Mouse (Mus musculus) CD4-positive, CD25-positive, alpha-beta regulatory T cell, adult 2 months (primary cell): ENCODE data around the gene Mtfp1.
A peak's percentile ranks its signal among the peaks of the same experiment; 100 is the strongest.
"Not testable (repeated sequence)": the region's sequence is repeated elsewhere in the genome, so short reads cannot be mapped to it uniquely, and the experiment has no call there.

Experiments used
- DNase-seq: peaks from one replicate; pipeline ENCODE4 v3.0.0-alpha.2; 2012; ENCODE audit warnings: low read depth, low spot score

Gene Mtfp1

GRCm38 (mm10) chr11:4095171-4096053, at the start of gene Mtfp1:
TSS of gene Mtfp1 (minus strand) at chr11:4095445.
- peak; percentile 78 for DNase-seq

GRCm38 (mm10) chr11:4143281-4144062, 48.2 kb upstream of the Mtfp1 start:
- DNase-seq = no peak

- no peak for DNase-seq
Measured at GRCm38 (mm10) chr11:4142352-4142751, 47.1 kb upstream of the Mtfp1 start.

DNA sequence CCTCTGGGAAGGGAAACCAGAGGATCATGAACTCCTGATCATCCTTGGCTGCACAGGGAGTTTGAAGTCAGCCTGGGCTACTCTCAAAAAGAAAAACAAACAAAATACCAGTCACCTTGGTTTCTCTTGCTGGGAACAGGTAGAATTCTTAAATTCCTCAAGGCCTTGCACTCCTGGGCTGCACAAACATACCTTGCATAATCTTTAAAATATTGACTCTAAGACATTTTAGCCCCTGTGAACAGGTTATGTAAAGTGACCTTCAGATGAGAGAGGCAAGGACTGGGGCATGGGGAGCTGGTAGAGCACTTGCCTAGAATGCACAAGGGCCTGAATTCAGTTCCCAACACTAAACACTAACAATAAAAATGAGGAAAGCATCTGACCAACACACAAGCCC, 46.3 kb upstream of the Mtfp1 start:
- no peak for DNase-seq

GRCm38 (mm10) chr11:4138964-4139363, 43.7 kb upstream of the Mtfp1 start:
- no peak for DNase-seq

- DNase-seq = peak; percentile 97
Measured at GRCm38 (mm10) chr11:4134986-4135935, 40.0 kb upstream of the Mtfp1 start, which contains the start of gene Rnf215. TSS of gene Rnf215 (plus strand) at chr11:4135202.

GRCm38 (mm10) chr11:4134400-4134799, 39.2 kb upstream of the Mtfp1 start:
- DNase-seq = no peak

DNA sequence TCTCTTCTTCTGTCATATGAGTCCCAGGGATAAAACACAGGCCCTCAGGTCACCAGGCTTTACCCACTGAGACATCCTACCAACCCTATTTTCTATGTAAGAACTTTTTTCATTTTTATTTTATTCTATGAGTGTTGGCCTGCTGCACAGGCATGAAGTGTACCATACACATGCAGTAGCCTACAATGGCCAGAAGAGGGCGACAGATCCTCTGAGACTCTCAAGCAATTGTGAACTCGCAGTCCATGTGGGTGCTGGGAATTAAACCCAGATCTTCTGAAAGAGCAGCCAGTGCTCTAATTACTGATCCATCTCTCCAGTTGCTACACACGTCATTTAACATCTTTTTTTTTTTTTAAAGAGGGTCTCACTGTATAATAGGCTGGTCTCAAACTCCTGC, 38.2 kb upstream of the Mtfp1 start:
- peak; percentile 75 for DNase-seq

DNA sequence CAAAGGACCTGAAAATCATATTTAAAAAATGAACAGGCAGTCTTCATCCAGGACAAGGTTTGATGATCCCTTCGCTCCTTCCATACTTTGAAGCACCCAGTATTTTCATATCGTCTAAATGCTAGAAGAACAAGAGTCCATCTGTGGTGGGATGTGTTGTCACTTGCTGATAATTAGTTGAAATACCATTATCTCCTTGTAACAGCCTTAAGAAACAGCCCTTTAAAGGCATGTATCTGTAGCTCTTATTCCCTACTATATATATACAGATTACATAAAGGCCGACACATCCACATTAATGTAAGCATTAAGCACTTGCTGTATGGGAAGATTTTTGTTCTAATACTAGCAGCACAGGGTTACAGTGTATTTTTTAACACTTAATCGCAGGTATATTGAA, 33.2 kb upstream of the Mtfp1 start:
- not testable (repeated sequence) for DNase-seq

DNA sequence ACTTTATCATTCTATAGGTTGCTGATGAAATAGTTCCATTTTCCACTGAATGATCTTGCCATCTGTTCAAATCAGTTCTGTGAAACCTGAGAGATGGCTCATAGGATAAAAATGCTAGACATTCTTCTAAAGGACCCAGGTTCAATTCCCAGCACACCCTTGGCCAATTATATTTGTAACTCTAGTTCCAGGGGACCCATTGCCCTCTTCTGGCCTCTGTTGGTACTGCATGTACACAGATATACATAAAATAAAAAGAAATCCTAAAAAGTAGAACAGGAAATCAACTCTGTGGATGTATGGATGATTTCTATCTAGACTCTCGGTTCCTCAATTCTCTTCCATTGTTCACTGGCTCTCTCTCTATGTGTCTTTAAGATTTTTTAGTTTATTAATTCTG, 31.8 kb upstream of the Mtfp1 start:
- DNase-seq = peak; percentile 36

- DNase-seq = peak; percentile 67
Measured at GRCm38 (mm10) chr11:4123922-4124321, 28.7 kb upstream of the Mtfp1 start.

DNA sequence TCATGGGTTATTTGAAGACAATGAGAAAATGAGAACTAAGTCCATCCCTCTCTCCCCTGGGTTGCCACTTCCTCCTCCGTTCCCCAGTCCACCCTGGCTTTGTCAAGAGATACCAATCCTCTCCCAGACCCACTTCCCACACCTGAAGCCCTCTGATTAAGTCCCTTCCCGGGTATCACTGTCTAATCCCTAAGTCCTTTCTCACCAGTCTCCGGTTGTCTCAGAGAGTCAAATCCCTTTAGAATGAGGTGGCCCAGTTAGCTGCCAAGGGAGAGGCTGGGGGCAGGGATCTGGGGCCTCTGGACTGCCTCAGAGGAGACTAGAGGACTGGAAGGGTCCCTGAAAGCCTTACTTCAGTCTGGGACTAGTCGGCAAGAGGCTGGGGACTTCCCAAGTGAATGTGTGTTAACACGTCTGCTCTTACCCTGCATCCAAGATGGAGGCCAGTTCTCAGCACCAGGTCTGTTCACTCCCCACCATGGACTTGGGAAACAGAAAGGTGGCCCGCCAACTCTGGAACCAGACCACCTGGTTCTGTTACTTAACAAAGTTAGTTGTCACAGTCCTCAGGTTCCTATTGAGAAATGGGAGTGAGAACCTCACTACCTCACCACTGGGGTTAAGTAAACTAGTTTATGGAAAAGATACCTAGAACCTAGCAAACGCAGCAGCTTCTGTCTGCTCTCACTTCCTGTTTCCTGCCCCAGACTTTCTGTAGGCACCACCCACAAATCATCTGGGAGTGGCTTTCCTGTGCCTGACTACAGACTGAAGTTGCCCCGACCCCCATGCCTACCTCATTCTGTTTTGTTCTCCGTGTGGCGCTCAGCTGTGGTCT, 27.7 kb upstream of the Mtfp1 start, which contains the start of gene Sec14l2:
Gene Sec14l2, minus strand, starts transcription at position 674 of the 838 bp plus-strand sequence.
- peak; percentile 78 for DNase-seq

DNA sequence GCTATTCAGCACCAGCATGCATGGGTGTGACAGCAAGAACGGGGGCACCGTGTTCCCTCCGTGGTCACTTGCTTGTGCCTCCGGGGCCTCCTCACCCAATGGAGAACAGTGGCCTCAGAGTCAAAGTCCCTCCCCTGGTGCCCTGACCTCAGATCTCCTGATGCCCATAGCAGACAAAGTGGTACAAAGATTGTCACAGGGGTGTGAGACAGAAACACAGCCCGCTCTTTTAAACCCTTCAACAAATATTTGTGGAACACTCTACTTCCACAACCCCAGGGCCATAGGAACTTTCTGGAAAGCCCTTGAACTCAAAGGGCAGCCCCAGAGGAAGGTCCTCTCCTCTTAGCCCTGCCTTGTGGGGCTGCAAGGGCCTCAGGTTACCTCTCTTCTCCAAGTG, 27.0 kb upstream of the Mtfp1 start:
- no peak for DNase-seq

GRCm38 (mm10) chr11:4121691-4122090, 26.4 kb upstream of the Mtfp1 start:
- DNase-seq = no peak

GRCm38 (mm10) chr11:4119635-4120034, 24.4 kb upstream of the Mtfp1 start:
- no peak for DNase-seq

DNA sequence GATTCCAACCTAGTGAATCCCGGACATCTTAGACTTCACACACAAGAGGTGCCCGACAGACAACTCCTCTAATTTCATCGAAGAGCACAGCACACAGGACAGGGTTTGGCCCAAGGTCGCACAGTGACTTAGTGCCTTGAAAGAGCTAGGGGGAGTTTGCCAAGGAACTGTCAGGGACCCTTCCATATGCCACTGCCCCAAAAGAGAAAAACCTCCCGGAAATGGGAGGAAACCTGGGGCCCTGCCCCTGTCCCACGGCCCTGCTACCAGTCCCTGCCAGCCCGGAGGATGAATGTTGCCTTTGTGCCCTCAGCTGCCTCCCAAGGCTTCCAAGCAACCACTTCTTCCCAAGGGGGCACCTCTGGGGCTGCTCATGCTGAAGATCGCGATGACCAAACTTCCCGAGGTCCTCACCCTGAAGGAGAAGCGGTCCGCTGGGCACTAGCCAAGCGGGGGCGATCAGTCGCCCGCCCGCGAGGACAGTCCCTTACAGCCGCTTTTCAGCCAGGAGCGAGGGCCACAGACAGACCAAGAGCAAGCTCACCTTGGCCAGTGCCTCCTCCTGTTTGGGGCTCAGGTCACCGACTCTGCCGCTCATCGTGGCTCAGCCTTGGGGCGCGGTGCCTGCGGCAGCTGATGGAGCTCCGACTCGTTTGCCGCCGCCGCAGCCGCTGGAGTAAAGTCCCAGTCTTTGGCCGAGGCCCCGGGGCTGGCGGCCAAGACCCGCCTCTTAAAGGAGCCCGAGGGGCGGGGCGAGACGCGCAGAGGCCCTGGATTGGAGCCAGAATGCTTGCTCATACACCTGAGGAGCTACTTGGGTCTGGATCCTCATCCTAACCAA, 23.1 kb upstream of the Mtfp1 start:
- DNase-seq = peak; percentile 62

- no peak for DNase-seq
Measured at GRCm38 (mm10) chr11:4117372-4118071, 22.3 kb upstream of the Mtfp1 start.

DNA sequence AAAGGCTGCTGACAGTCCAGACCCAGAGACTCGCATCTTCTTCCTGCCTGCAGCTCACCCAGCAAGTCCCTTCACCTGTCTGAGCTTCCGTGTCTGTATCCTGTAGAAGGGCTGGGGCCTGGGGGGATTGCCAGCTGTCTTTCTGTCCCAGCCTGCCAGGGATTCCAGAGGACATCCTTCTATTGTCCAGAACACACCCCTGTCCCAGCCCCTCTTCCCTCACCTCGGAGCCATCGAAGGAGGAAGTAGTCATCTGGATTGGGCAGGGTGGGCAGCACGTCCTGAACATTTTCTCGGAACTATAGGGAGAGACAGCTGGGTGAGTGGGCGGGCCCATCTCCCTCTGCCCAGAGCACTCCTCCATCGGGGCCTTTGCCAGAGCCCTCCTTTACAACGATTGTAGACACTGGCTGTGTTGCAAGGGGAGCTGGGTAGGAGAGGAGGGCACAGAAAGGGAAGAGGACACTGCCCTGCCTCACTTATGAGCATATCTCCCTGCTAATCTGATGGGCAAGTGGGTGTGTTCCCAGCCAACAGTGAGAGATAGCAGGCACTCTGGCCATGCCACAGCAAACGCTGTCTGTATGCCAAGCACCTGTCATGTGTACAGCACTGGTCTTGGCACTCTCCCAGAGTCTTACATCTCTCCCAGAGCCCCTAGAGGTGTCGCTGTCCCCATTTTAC, 21.4 kb upstream of the Mtfp1 start:
- DNase-seq = no peak
